In genomic region chr5:129533731-129534130, GRCm38 (mm10) we compare ENCODE assay signal across 14 mouse cellular contexts. TPM values are rescaled to one million over a fixed set of nuclear protein-coding genes. Genes with fewer than 3 reads are reported as not detected.
DNase-seq lines count a peak whose midpoint lies in the region; ATAC-seq and TF ChIP-seq lines count a peak whose summit lies in the region.
"Had no signal": no experiment of that assay in that cellular context is flagged by ENCODE, and none has a peak within 500 bp of the region (broad histone marks: within the 10 kb centered on the region; RNA-seq: fewer than 3 reads in every experiment).

No protein-coding gene starts in this region.

- no peak overlapping the region for H3K4me2 ChIP-seq in heart, embryonic 14.5 days (ENCODE audit: low read length)
- H3K4me2 ChIP-seq: midbrain, embryonic 12.5 days had no signal

- POLR2A ChIA-PET in Patski (lab: Charles Lee), result no interaction called here

- no peak for TF ChIP-seq POLR2A in embryonic fibroblast, embryonic 13.5 days (IDR thresholded peaks at IDR 0.05; ENCODE audit: low read depth, low read length)

- 0 out of 2 replicates have a peak overlapping the region, but pooled peaks have one; percentile 4 for H3K9ac ChIP-seq in heart, embryonic 14.5 days (ENCODE audit: low read length)
- H3K9ac ChIP-seq: midbrain, embryonic 12.5 days had no signal

- no peak for ATAC-seq in heart, embryonic 14.5 days (ENCODE audit: insufficient number of reproducible peaks, insufficient read depth, low FRiP score, low read depth)
- peak; percentile 77 for ATAC-seq in Patski
- ATAC-seq: activated CD4-positive, CD25-positive, alpha-beta regulatory T cell, adult 4 months had no signal

- H3K36me3 ChIP-seq in heart, embryonic 14.5 days (ENCODE audit: control insufficient read depth, insufficient read depth, low read length), result peaks cover 49% of the 10 kb centered on the region
- H3K36me3 ChIP-seq in heart, embryonic 10.5 days, result peaks cover 52% of the 10 kb centered on the region

- no peaks in the 10 kb centered on the region for H3K9me3 ChIP-seq in heart, embryonic 14.5 days (ENCODE audit: control insufficient read depth, low read length)
- H3K9me3 ChIP-seq in heart, embryonic 10.5 days, result no peaks in the 10 kb centered on the region
- H3K9me3 ChIP-seq: midbrain, embryonic 12.5 days had no signal

- CTCF ChIA-PET in Patski (lab: Charles Lee), result no interaction called here

- no peak for DNase-seq in heart, embryonic 10.5 days (ENCODE audit: low spot score)
- DNase-seq in Muller cell, postnatal 12 days (ENCODE audit: inconsistent ontology term), result peak; percentile 37
- peak; percentile 77 for DNase-seq in Patski (ENCODE audit: low read depth, low spot score)
- no peak for DNase-seq in urinary bladder, postnatal 25 days (ENCODE audit: low spot score)
- DNase-seq in thymus, postnatal 4 days, result no peak
- DNase-seq: embryo, embryonic 11 days; liver; thymus, adult 18-20 months had no signal

- 74% methylated on average over 3 of the region's 3 CpGs for WGBS in heart, embryonic 14.5 days
- 79% methylated on average over 3 of the region's 3 CpGs for WGBS in heart, embryonic 10.5 days

- H3K4me3 ChIP-seq in heart, embryonic 14.5 days (ENCODE audit: control insufficient read depth in 1 of 2, insufficient read depth in 1 of 2, low read depth in 1 of 2, low read length in 2 of 2), result no peak overlapping the region
- no peak overlapping the region for H3K4me3 ChIP-seq in heart, embryonic 10.5 days
- no peak overlapping the region for H3K4me3 ChIP-seq in embryonic fibroblast, embryonic 13.5 days (ENCODE audit: insufficient read depth, low read length)
- H3K4me3 ChIP-seq: midbrain, embryonic 12.5 days; myocyte had no signal

- H3K4me1 ChIP-seq in heart, embryonic 14.5 days (ENCODE audit: control insufficient read depth in 2 of 2, insufficient read depth in 2 of 2, low read length in 2 of 2), result peaks cover 8 to 17% of the 10 kb centered on the region in 2 experiments
- H3K4me1 ChIP-seq in heart, embryonic 10.5 days, result peaks cover 24% of the 10 kb centered on the region
- peaks cover 19% of the 10 kb centered on the region for H3K4me1 ChIP-seq in embryonic fibroblast, embryonic 13.5 days (ENCODE audit: control insufficient read depth, insufficient read depth, low read length)
- H3K4me1 ChIP-seq: midbrain, embryonic 12.5 days had no signal

- no peak for TF ChIP-seq CTCF in Patski (IDR thresholded peaks at IDR 0.05)
- TF ChIP-seq CTCF in embryonic fibroblast, embryonic 13.5 days (IDR thresholded peaks at IDR 0.05; ENCODE audit: borderline replicate concordance, insufficient read depth, low read length), result no peak

- H3K27ac ChIP-seq in heart, embryonic 14.5 days (replicated peaks in 1 of 2; ENCODE audit: control insufficient read depth in 1 of 2, insufficient read depth in 1 of 2, low read depth in 2 of 2, low read length in 2 of 2), result peak overlapping the region in 1 of 2 experiments; percentile 63; a peak in 3 of 4 replicates
- no peak overlapping the region for H3K27ac ChIP-seq in heart, embryonic 10.5 days
- 0 out of 2 replicates have a peak overlapping the region, but pooled peaks have one; percentile 8 for H3K27ac ChIP-seq in embryonic fibroblast, embryonic 13.5 days (ENCODE audit: insufficient read depth, low read length)
- H3K27ac ChIP-seq: macrophage; midbrain, embryonic 12.5 days had no signal

- H3K27me3 ChIP-seq in heart, embryonic 14.5 days (ENCODE audit: control insufficient read depth, insufficient read depth, low read length), result no peaks in the 10 kb centered on the region
- no peaks in the 10 kb centered on the region for H3K27me3 ChIP-seq in heart, embryonic 10.5 days (ENCODE audit: insufficient read depth, poor library complexity, severe bottlenecking)
- H3K27me3 ChIP-seq in Patski, result no peaks in the 10 kb centered on the region
- H3K27me3 ChIP-seq: midbrain, embryonic 12.5 days had no signal

- in situ Hi-C loops in Patski (cut with MboI; ENCODE audit: low pct_unique_long_range_greater_than_20kb), result no loop called here

RNA-seq across cellular contexts. Expression of gene Sfswap, which starts 32.7 kb away (rescaled TPM):
- polyA plus RNA-seq in heart, embryonic 14.5 days (2014; fragmentation: Nextera tagmentation; extraction: Ambion mirVana), result 28.5 and 33.1 TPM in 2 replicates
- polyA plus RNA-seq in heart, embryonic 10.5 days (2016; fragmentation: Nextera tagmentation; extraction: Ambion mirVana), result 27.7 and 40.3 TPM in 2 replicates
- polyA plus RNA-seq in Patski (2021), result 71.8 TPM
- 65.4 and 76.7 TPM in 2 replicates for polyA plus RNA-seq in embryonic fibroblast, embryonic 13.5 days (2011; ENCODE audit: insufficient read length, low read depth, missing spikeins)

RNA-seq across cellular contexts. Expression of gene Mmp17, which starts 50.2 kb away (rescaled TPM):
- polyA plus RNA-seq in heart, embryonic 14.5 days (2014; fragmentation: Nextera tagmentation; extraction: Ambion mirVana), result 1.1 TPM in 2 replicates
- 0.71 and 1.3 TPM in 2 replicates for polyA plus RNA-seq in heart, embryonic 10.5 days (2016; fragmentation: Nextera tagmentation; extraction: Ambion mirVana)
- 0.81 TPM for polyA plus RNA-seq in Patski (2021)
- polyA plus RNA-seq in embryonic fibroblast, embryonic 13.5 days (2011; ENCODE audit: insufficient read length, low read depth, missing spikeins), result 4.5 and 5.5 TPM in 2 replicates
- polyA plus RNA-seq: macrophage had no signal

Comparison
In these comparisons a context has a peak if more than half of its experiments do, and no peak if none do; other contexts are left out.
1. DNase-seq: peak in Muller cell, postnatal 12 days (single experiment) and Patski (single experiment); none in heart, embryonic 10.5 days (single experiment), urinary bladder, postnatal 25 days (single experiment) and thymus, postnatal 4 days (single experiment).